Mouse (Mus musculus) adrenal gland, adult 2 months (tissue): ENCODE measurements at regions not wholly inside any gene's neighbourhood (a gene's known extent, or its start where the extent isn't known, plus 50 kb on each side); places are given as distances from the start of the nearest gene placed in this dataset.

Source experiments
- DNase-seq: peaks from one replicate; pipeline ENCODE4 v3.0.0; 2021
- microRNA-seq, 2 experiments: library from miRNA; unstranded; fragments of <30 nt; microRNA quantifications; one replicate each; pipeline ENCODE4 v1.2.0; 2021

DNA sequence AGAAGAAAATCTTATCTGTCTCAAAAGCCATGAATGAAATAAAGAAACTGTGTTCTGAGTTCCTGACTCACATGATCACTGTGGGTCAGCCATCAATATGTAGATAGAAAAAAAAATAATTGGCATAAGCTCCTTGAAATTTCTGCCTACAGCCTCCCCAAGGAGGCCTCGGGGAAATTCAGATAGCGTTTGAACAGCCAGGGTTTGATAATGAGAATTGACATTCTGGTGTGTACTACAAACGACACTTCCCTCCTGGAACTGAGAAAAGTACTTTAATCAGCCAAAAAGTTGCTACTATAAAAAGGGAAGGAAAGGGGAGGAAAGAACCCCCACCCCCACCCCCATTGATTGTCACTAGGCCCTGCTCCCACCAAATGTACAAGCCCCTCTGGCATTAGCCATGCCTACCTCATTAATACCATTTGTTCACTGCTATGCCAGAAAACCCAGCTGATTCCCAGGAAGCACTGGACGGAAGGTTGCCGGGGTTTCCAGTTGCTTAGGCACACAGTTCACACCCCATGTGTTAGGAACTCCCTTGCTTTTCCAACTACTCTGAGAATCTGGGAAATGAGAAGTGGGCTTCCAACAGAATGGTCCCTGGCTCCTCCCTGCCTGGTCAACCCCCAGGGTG lies 78.4 kb upstream of the Klf7 start:
- DNase-seq, result no peak

DNA sequence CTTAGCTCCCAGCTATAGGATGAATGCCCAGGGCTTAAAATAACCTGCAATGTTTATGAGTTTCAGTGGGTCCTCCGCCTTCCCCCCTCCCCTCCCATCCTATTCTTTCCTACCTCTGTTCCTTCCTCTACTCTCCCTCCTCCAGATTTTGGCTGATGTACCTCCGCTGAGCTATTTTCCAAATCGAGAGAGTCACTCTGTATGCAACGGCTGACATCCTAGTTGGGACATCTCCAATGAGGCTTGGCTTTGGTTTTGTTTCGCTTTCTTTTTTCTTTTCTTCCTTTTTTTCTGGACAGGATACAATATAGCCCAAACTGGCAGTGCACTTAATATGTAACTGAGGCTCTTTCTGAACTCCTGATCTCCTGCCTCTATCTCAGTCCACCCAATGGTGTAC lies 76.7 kb upstream of the Klf7 start:
- DNase-seq, result no peak

DNA sequence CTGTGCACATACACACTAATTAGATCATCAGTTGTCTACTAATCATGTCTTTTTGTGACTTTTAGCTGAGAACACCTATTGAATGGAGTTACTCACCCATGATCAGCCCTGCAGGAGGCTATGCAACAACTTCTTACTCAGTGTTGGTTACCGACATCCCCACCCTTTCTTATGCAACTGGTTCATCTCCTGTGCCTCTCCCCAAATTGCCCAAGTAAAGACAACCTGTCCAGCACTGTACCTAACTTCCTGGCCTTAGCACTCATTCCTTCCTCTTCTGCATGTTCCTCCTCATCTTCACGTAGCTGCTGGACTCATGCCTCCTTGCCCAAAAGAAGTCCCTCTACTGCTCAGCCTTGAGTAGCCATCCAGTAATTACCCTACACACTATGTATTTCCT lies 76.2 kb upstream of the Klf7 start:
- DNase-seq, result no peak

DNA sequence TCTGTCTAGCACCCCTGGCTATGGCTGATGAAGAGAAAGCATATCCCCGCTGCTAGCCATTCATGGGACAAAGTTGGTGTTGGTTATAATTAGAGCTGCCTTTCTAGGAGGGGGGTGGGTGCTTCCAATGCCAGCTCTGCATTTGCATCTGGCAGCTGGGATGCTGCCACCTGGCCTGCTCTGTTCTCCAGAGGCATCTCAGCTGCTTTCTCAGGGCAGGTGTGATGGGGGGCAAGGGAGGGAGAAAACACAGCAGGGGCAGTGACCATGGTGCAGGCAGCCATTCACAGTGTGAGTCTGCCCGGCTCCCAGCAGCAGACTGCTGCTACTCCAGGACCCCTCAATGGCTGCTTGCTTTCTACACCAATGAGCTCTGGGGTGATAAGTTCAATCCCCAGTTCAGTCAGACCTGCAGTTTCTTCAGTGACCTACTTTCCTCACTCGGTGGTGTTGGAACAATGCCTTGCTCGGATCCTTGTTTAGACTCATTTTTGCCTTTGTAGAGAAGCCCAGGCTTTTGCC lies 73.9 kb upstream of the Klf7 start:
- DNase-seq, result no peak

DNA sequence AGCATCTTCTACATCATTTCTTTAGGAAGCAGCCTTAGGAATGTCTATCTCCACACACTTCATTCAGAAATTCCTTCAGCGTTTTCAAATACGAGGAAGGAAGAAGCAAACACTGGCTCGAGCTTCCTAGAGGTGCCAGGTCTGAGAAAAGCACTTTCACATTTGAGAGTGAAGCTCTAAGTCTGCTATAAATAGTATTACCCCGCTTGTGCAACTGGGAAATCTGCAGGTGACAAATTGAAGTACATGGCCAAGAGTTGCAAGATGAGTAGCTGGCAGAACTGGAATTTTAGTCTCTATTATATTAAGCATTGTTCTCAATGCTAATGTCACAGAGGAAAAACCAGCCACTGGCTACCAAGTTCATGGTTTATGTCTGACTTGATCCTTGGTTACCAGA lies 73.2 kb upstream of the Klf7 start:
- no peak for DNase-seq

DNA sequence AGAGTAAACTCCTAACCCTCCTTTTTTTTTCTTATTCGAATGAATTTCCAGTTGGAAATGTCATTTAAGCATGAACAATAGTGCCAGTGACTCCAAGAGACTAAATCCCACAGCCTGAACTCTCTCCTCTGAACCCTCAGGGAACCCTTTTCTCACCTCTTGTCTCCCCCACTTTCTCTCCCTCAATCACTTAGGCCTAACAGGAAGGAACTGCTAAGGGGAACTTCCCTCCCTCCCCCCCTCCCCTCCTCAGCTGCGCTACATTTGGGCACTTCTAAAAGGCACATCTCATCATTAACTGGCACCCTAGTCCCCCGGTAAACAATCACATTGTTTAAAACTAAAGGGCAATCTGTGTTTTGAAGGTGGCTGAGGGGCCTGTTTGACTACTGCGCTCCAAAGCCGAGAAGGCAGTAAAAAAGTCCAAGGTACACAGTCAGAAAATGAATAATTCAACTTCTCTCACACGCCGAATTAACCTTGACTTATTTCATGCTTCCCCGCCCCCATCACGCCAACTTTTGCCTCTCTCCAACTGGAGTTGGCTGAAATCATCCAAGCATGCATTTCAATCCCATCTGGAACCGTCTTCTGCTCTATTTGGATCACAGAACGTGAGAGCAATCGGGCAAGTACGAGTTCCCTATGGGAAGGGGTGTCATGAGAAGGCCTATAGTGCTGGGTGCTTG lies 71.2 kb upstream of the Klf7 start:
- peak; percentile 31 for DNase-seq

DNA sequence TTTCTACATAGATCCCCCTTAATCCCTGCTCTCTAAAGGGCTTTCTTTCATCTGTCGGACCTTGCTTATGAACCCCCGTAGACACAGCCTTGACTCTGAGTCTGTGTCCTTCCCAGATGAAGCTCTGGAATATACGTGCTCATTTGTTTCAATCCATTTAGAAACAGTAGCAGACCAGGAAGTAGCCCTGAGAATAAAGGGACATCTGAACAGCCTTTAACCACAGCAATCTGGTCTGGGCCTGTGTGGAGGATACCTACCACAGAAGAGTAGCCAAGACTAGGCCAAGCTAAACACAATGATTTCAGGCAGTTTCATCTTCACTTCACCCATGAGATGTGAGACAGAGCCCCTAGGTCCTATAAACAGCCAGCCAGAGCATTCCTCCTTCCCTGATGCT lies 70.7 kb upstream of the Klf7 start:
- DNase-seq, result no peak

DNA sequence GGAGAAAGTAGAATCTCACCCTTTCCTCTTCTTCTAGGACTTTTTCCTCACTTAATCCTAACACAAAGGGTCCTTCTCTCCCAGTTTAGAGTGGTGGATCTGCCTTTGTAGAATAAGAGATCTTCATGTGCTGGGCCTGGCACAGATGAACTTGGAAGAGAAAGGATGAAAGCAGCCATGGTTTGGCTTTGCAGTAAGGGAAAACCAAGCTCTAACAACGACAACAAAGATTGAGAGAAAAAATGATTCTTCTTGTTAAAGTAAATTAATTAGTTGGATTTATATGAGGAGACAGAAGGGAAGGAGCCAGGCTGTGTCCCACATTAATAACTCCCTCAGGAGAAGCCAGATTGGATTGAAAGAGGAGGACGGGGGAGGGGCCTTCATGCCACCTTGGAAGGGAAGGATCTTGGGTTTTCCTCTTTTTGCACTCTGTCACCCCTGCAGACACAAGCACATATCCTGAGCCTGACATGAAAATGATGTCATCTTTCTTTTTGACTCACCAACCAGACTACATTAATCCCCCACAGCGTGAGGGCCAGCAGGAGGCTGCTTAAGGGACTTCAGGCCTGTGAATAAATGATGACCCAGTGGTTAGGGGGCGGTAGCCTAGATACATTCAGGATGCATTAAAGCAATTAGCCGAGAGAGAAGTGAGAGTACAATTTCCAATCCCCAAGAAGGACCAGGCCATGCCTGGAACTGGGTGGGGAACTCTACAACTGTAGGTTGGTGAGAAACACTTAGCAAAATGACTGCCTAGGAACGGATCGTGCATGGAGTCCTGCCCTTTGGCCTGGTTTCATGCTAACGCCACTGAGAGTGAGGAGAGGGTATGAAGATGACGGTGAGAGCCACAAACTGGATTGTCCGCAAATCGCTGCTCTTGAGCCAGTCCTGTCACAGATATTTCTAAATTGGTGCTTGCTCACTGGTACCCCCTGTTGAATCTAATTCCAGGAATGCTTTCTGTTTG lies 69.4 kb upstream of the Klf7 start:
- DNase-seq, result no peak

DNA sequence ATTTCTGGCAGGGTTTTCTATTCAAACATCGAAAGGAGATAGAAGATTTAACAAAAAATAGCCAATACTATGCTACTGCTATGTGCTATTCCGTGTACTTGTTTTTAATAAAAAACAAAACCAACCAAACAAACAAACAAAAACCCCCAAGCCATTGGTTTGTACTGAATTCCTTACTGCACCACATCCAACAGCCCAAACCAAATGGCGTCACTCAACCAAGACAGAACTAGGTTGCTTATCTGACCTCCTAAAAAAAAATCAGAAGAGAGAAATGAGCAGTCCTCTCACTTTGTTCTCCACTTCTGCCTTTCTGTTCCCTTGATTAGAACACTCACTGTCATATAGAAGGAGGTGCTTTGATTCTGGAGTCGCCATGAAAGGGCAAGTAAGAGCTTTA lies 68.6 kb upstream of the Klf7 start:
- DNase-seq, result no peak

DNA sequence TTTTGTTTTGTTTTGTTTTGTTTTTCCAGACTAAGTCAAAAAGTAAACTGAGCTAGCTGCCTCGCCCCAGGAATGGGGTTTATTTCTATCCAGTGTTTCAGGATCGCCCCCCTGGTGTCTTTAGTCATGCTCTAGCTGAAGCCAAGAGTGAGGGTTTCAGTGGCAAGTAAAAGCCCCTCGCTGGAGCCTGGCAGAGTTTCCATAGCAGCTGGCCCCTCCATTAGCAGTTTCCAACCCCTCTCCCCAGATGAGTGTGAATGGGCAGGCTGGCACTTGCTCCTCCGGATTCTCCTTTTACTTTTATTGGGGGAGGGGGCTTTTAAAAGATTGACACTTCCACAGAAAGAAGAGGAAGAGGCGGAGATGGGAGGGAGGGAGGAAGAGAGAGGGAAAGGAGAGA lies 68.0 kb upstream of the Klf7 start:
- no peak for DNase-seq

DNA sequence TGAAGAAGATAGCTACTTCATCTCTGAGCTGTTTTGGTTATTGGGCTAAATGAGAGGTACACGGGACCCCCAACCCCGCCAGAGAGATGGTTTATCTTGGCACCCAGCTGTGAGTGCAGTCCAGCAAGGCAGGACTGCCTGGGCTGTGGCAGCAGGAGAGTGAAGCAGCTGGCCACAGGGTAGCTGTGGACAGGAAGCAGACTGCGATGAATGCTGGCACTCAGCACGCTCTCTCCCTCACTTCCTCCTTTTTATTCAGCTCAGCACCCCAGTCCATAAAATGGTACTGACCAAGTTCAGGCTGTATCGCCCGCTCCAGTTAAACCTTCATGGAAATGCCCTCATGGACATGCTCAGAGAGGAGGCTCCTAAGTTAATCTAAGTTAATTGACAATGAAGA lies 67.4 kb upstream of the Klf7 start:
- no peak for DNase-seq

DNA sequence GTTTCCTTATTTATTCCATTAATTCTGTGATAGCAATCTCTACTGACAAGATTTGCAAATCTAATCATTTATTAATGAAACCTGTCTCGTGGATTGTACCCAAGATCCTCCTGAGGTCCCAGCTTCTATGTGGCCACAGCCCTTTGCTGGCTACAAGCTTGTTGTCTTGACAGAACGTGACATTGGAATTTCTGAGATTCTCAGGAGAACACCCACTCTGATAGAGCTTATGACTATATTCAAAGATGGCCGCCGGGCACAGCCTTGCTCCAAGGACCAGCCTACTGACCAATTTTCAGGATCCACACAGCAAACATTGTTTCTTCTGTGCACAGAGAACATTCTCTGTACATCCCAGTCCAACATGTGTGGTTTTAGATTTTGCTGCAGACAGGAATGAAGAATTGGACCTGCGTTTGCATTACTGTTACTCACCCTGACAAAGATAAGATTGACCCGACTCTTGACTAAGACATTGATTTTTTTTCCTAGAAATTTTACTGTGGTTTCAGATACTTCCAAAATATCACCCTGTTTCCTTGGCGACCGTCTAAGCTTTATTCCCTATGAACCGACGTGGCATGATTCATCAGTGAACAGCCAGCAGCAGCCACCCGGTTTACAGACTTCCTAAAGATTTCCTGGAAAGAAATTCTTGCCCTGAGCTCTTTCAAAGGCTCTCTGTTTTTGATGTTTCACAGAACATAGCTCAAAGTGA lies 65.9 kb upstream of the Klf7 start:
- DNase-seq, result no peak

DNA sequence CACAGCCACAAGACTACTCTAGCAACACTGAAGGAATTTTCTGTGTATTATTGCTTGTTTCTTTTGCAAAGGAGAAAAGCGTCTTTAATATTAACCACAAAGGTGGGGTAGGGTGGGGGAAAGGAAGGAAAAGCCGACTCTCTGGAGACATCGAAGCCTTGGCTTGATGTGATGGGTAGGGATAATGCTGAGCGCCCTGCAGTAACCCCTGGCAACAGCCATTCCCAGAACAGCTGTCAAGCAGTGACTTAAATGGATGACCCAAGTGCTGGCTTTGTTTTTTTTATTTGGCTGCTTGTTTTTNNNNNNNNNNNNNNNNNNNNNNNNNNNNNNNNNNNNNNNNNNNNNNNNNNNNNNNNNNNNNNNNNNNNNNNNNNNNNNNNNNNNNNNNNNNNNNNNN lies 51.6 kb upstream of the Klf7 start:
- DNase-seq, result no peak

DNA sequence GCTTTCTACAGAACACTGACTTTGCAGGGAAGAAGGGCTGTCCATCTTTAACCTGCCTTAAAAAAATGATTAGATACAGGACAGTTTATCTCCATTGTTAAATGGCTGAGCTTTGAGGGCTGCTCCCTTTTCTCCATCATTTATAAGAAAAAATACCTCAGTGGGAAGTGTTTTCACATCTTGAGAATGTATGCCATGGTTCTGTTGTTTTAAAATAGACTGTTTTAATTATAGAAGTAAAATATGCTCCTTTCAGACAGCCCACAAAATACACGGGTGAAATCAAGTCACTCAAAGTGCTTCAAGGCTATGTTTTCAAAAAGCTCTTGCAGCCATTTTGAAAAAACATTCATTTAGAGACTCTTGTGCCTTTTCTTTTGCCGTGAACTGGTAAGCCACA lies 50.0 kb upstream of the Klf7 start:
- DNase-seq, result no peak

Small RNAs in the stretch of these regions (microRNA-seq; reads per million reads assigned to microRNA genes)
- gene Gm25748, result 0 reads per million in 2 experiments
